Mouse (Mus musculus) thymus, postnatal 10 days (tissue): ENCODE data around the gene Uba7.

Experiments
- DNase-seq, 2 experiments: peaks; one replicate each; pipeline ENCODE4 v3.0.0; 2021; ENCODE audit warnings: low spot score in 2 of 2

The Uba7 gene

DNA sequence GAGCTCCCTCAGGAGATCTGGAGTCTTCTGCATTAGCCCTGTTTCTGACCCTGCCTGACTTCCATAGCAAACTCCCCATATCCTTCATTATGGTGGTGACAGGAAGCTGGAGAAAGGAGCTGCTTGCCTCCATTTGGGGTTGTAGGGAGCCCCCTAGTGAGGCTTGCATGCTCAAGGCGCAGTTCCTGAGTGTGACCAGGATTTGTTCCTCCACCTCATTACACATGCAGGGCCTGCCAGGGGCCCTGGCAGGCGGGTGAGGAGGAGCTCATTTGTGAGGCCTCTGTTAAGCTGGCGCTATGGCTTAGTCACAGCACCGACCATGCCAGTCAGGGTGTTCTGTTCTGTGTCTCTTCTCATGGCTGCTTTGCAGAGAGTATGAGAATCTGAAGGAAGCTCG is 13.4 kb upstream of the Uba7 start:
- DNase-seq = no peak

DNA sequence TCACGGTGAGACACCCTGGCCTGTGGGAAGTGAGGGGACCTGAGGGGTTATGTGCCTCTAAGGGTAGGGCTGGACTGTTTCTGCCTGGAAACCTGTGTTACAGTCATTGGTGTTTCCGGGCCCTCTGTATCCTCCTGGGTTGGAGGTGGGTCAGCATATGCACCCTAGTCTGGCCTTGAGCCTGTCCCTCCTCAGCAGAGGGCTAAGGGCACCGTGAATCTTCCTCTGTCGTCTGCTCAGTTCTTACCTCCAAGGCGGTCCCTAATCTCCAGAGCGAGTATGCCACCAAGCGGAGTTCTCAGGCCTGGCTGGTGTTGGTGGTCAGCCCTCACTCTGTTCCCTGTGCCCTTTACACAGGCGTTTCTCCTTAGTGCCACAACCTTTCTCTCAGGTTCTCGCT is 12.4 kb upstream of the Uba7 start:
- no peak for DNase-seq

DNA sequence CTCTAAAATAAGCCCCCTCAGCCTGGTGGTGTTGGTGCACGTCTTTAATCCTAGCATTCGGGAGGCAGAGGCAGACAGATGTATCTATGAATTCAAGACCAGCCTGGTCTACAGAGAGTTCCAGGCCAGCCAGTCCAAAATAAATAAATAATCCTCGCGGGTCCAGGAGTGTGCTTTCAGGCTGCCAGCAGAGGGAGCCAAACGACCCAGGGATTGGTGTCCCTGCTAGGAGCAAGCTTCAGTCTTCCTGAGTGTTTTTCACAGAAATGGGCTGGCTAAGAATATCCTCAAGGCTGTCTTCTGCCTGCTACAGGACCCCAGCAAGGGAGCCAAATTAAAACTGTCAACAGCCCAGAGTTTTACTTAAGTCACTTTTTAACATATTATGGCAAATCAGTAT is 11.6 kb upstream of the Uba7 start:
- DNase-seq = peak; percentile 54 to 86

DNA sequence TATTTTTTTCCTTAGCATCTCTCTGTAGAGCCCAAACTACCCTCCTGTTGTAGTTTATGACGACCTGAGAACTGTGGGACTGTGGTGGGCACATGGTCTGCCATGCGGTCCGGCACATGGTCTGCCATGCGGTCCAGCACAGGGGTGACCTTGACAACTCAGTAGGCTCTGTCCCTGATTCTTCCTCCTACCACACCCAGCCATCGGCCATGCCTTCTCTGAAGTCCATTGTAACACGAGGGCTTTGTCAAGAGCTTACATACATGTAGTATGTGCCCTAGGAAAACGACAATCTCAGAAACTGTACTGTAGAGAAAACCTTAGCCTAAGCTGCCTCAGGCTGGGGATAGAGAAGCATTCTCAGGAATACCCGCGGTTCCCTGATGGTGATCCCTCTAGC is 10.6 kb upstream of the Uba7 start:
- DNase-seq = no peak

DNA sequence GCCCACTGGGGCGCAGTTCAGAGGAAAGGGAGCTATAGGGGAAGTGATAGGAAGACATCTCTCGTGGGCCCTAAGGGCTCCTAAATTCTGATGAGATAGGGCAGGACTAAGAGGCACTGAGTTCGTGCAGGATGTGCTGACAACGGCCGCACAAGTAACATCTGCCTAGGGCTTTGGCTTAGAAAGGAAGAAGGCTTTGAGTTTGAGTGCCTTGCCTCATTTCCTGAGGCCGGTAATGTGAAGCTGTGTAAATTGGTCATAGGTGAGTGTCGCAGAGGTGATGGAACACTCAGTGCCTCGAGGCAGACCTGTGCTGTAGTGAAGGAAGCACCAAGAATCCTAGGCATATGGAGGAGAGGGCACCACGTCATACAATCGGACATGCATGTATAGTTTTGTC is 8.6 kb upstream of the Uba7 start:
- no peak for DNase-seq

DNA sequence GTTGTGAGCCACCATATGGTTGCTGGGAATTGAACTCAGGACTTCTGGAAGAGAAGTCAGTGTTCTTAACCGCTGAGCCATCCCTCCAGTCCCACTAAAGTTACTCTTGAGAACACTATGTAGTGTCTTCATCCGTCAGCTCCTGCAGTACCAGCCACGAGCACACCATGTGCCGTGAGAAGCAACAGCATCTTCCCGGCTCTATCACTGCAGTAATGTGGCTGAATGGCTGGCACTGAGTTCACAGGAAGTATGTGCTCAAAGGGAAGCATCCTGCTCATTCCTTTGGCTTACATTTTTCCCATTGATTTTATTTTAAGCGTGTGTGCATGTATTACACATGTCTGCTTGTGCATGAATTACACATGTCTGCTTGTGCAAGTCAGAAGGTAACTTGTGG is 7.9 kb upstream of the Uba7 start:
- DNase-seq = no peak

DNA sequence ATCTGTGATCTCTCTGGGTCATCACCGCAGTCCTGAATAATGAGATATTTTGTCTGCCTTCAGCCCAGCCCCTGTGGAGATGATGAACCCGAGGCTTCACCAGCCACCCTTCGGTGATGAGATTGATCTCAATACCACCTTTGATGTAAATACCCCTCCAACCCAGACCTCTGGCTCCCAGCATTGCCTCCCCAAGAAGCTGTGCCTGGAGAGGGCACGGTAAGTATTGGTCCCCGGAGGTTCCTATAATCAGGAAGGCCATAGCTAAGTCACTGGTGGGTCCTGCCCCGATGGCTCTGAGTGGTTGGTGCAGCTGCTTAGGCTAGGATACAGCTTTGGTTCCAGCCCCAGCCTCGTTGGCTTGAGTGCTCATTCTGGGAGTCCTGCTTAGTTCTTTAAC is 6.8 kb upstream of the Uba7 start:
- DNase-seq = no peak

DNA sequence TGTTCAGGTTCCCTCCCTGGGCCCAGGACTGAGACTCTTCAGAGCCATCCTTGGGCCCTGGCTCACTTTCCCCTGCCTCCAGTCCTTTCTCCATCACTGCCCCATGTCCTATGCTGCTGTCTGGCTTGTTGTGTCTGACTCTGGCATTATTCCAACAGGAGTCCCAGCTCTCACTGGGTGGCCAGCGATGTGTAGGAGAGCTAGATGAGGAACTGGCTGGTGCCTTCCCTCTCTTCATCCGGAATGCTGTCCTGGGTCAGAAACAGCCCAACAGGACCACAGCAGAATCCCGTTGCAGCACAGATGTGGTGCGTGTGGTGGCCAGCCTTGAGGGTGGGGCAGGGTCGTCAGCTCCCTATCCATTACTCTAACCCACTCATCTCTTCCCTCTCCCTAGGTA is 5.0 kb upstream of the Uba7 start:
- DNase-seq = no peak

DNA sequence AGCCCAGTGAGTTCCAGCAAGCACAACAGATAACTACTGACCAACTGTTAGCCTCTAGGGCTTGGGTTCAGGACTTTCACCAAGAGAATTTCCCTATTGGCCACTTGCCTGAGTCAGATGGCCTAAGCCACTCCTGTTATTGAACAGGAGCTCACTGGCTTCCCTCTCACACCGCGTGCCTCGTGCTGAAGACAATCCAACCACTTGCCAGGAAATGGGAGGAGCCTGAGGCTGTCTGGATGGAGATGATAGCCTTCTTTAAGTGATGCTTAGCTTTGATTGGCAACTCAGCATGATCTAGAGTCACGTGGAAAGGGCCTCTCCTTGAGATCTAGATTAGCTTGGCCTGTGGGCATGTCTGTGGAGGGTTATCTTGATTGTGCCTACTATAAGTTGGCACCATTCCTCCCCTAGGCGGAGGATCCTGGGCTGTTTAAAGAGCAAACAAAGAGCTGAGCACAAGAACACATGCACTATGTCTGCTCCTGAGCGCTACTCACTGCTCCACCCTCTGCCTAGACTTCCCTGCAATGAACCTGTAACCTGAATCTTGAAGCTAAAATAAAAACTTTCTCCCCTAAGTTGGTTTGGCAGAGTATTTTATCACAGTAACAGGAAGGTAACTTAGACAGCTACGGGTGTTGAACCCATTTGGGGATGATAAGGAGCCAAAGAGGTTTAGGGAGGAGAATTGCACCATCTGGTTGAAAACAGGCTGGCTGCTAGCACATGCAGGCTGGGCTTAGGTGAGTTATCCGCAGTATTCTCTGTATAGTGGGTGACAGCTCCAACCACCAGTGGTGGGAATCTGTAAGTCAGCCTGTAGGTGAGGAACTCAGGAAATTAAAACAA is 3.4 kb upstream of the Uba7 start:
- no peak for DNase-seq

DNA sequence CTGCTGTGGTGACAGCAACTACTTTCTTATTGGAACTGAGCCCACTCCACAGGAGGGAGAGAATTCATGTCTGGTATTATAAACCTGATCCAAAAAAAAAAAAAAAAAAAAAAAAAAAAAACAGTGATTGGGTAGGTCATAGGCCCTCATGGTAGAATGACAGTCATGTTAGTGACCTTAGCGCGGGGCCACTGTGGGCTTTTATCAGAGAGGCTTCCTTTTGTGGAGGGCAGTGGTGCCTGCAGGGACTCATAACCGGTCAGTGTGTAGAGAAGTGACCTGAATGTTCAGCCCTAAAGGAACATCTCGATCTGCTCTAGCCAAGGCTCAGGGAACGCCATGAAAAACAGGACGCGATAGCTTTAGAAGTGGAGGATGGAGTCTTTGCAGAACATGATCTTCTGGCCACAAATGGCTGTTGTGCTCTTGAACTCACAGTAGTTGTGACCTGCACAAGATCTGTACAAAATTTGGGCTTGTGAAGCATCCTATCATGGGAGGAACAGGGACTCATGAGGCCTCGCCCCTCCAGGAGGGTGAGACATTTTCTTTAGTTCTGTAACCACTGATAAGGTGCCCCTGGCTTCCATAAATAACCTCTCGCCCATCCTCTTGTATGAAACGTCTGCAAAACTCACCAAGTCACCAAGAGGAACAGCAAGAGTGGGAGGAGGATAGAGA is 674 bp upstream of the Uba7 start:
- no peak for DNase-seq

DNA sequence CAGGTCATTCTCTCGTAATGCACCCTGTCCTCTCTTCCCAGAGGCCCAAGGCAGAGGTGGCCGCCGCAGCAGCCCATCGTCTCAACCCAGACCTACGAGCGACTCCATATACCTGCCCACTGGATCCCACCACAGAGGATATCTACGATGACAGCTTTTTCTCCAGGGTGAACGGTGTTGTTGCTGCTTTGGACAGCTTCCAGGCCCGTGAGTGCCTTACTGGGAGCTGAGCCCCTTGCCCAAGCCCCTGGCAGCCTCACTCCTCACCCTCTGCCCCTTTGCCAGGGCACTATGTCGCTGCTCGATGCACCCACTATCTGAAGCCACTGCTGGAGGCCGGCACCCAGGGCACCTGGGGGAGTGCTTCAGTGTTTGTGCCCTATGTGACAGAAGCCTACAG is 3.5 kb downstream of the Uba7 start:
- no peak for DNase-seq

DNA sequence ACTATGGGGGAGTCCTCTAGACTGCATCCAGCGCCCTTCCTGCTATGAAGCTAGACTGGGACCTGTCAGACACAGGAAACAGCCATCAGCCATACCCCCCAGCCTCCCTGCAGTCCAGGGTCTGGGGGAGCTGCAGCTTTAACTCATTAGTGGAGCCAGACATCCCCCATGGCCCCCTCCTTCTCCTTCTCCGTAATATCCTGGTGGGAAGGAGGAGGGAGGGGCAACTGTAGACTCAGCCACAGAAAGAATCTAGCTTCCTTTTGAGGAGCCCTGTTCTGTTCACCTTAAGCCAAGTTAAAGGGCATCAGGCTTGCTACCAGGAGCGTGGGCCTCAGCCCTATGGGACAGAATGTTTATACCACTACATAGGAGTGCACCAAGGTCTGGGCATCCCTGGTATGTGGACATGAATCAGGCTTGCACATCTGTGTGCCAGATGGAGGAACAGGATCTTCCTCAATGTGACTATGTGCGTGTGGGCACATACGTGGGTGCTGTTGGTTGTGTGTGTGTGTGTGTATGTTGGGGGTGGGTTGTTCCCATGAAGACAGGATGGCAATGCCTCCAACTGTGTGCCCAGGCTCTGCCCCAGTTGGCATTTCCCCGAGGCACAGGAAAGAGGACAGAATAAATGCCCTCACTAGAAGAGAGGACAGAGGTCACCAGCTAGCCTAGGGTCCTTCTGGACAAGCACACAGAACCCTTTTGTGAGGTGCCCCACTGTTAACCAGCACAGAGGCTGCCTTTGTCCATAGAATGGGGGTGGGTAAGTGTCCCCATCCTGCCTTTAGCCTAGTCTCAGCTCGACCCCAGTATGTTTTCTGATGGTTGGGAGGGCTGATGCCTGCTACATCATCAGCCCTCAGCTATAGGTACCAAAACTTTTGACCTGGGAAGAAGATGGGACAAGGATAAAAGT is 6.6 kb downstream of the Uba7 start:
- DNase-seq = peak in 1 of 2 experiments; percentile 23

DNA sequence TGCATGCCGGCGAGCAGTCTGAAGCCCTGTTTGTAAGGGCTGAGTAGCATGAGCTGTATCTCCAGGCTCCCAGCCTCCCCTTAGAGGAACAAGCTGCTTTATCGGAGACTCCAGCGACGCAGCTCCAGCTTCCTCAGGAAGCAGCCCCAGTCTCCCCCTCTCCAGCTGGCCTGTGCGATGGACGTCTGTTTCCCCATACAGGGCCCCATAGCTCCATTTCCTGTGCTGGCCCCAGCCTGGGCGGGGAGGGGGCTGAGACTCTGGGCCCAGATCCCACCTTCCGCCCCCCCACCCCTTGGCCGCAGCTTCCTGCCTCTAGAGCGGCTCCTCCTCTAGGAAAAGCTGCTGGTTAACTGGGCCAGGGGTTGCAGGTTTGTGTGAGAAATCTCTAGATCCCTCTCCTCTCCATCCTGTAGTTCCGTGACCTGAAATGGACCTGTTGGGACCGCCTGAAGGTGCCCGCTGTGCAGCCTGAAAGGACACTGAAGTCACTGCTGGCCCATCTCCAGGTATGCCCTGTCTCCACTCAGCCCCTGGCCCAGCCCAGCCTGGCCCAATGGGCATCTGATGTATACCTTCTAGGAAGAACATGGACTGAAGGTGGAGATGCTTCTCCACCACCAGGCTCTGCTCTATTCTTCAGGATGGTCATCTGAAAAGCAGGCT is 7.5 kb downstream of the Uba7 start, which contains the start of gene Gm20661:
Gm20661 (plus strand) TSS at position 378 of the 666 bp plus-strand sequence.
- DNase-seq = peak; percentile 61 to 62

DNA sequence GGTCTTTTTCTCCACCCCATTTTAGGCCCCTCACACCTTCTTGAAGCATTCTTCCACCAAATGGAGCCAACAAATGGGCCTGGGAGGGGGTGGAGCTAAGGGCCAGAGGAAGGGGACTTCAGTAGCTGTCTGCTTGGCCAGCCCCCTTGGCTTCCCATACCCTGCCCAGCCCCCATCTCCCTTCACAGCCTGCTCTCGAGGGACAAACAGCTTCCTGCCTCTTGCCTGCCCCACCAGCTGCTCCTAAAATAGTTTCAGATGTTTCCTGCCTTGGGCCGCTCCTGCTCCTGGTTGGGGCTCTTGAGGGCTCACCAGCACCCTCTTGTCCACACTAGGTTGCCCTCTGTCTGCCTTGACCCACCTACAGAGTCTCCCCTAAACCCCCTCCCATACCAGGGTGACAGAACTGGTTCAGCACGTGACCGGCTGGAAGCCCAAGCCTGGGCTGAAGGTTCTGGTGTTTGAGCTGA is 8.2 kb downstream of the Uba7 start:
- DNase-seq = peak in 1 of 2 experiments; percentile 42

DNA sequence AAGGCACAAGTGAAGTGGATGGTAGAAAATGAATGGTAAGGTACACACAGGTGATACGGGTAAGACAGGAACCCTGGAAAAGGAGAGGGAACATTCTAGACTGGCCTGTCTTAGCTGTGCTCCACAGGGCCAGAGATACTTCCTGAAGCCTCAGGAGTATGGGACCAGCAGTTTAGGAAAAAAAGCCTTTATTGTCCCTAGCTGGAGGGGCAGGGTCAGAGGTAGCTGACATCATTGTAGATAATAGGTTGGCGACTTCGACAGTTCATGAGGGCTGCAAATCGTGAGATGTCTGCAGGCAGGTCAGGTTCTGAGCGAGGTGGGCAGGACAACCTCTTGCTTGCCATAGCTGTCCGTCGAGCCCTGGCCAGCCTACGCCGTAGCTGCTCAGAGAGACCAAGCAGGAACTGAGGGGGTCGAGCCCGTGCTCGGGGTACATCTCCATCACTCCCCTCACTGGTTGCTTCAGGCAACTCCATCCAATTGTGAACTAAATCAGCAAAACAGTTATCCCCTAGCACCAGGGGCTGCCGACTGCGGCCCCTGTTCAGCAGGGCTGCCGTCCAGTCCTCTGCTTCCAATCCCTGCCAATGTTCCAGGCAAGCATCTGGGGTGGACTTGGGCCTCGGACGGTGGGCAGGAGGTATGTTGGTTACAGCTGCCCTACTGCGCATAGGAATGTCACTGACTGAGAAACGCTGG is 8.9 kb downstream of the Uba7 start:
- DNase-seq = no peak

DNA sequence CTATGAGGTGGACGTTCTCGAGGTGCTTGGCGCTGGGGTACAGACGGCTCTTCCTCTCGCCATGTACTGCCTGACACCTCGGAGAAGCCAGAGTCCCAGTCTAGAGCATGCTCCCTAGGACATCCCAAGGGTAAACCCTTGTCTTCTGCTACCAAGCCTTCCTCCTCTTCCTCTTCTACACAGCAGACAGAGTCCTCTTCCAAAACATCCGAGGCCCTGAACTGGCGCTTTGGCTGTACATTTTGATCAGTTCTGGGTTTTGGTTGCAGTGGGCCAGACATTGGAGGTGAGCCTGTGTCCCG is 9.4 kb downstream of the Uba7 start:
- no peak for DNase-seq

DNA sequence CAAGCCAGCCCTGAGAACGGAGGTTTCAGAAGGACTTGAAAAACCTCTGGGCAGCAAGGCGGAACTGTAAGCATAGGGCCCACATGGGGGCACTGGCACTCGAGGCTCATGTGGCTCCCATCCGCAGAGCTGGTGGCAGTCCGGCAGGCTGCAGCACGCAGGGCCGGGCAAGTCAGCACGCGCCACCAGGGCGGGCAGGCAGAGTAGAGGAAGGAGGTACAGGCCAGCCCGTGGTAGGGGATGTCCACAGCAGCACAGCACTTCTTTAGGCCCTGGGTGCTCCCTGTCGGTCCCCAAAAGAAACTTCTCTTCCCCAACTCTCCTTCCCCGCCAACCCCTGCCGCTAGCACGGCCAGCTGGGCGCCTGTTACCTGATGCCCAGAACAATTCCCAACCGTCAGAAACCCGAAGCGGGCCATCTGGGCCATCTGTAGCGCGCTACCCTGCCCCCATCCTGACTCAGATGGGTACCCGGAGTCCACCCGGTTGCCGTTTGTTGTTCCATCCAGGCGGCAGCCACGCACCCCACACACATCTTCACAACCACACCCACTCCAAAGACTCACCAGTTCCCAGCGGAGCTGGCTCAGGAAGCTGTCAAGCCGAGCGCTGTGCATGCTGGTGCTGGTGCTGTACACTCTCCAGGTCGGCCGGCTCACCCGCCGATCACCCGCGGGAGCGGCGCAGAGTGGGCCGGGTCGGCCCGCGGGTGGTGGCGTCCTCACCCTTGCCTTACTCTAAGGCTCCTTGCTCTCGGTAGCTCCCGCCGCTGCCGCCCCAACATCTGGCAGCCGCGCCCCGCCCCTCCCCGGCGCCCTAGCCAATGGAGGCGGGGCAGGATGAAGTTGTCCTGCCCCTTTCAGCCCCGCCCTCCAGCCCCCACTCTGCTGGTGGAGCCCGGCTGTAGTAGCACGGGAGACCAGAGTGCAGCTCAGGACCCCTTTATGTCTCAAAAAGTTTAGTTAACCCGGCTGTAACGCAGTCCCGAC is 10.1 kb downstream of the Uba7 start, which contains the start of gene Inka1:
Inka1 (minus strand) TSS at position 749 of the 989 bp plus-strand sequence.
- DNase-seq = peak; percentile 87 to 94

DNA sequence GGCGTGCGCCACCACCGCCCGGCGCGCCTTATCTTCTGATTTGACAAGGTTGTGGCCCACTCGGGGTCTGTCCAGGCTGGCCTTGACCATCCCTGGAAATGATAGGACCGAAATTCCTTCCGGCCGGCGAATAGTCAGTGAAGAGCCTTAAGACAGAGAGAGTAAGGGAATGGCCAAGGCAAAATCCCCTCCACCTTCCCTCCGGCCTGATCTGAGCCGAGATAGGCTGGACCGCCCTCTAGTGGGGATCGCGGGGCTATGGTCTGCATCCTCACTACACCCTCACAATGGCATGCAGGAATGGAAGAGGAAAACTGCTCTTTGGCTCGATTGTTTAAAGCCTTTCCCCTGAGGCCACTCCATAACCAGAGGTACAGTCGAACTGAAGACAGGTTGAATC is 11.1 kb downstream of the Uba7 start:
- DNase-seq = peak; percentile 53 to 76

DNA sequence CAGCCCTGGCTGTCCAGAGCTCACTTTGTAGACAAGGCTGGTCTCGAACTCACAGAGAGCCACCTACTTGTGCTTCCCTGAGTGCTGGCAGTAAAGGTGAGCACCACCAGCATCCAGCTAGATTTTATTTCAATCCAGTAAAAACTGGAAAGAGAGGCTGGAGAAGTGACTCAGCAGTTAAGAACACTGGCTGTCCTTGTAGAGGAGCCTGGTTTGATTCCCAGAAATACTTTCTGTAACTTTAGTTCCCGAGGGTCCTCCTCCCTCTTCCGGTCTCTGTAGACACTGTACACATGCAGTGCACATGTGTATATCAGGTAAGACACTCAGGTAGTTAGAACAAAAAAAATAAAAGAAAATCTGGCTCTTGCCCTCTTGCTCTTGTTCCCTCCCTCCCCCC is 12.6 kb downstream of the Uba7 start:
- no peak for DNase-seq

DNA sequence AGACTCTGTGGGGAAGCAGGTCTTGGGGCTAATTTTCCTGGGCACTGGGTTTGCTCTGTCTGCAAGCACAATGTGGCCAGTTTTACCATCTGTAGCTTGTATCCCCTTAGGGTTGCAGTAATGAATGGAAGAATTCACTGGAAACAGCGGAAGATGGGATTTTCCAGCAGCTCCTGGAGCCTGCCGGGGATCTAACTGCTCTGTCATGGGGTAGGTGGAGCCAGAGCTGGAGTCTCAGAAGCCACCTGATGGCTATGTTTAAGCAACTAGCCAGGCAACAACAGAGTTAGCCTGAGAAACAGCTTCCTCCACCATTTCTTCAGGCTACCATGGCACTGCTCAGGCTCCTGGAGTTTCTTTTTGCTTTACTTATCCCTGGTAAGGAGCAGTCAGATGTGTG is 16.9 kb downstream of the Uba7 start, which contains the start of gene Cdhr4:
Cdhr4 (plus strand) TSS at position 301 of the 400 bp plus-strand sequence.
- no peak for DNase-seq
